9 mouse cellular contexts compared by ENCODE assay signal in genomic region chr6:91972201-91972646, GRCm38 (mm10). TPM values are rescaled to one million over a fixed set of nuclear protein-coding genes. Genes with fewer than 3 reads are reported as not detected.
DNase-seq lines count a peak whose midpoint lies in the region; ATAC-seq lines count a peak whose summit lies in the region.
"Had no signal": no experiment of that assay in that cellular context is flagged by ENCODE, and none has a peak within 500 bp of the region (broad histone marks: within the 10 kb centered on the region; RNA-seq: fewer than 3 reads in every experiment).

No protein-coding gene starts in this region.

- H3K9me3 ChIP-seq in heart, embryonic 14.5 days (ENCODE audit: control insufficient read depth, low read length): no peaks in the 10 kb centered on the region
- H3K9me3 ChIP-seq: embryonic facial prominence, embryonic 12.5 days had no signal

- H3K36me3 ChIP-seq in heart, embryonic 14.5 days (ENCODE audit: control insufficient read depth, insufficient read depth, low read length): no peaks in the 10 kb centered on the region
- H3K36me3 ChIP-seq: embryonic facial prominence, embryonic 12.5 days had no signal

- 35% methylated on average over 9 of the region's 9 CpGs for WGBS in heart, embryonic 14.5 days

- H3K4me2 ChIP-seq in heart, embryonic 14.5 days (ENCODE audit: low read length): no peak overlapping the region
- H3K4me2 ChIP-seq: embryonic facial prominence, embryonic 12.5 days had no signal

- no peak for ATAC-seq in cerebellum, adult (ENCODE audit: insufficient number of reproducible peaks, low FRiP score, low TSS enrichment)
- peak; percentile 88 for ATAC-seq in heart, embryonic 14.5 days (ENCODE audit: insufficient number of reproducible peaks, insufficient read depth, low FRiP score, low read depth)
- no peak for ATAC-seq in erythroblast, adult 5-6 weeks (replicated peaks; ENCODE audit: low FRiP score, poor library complexity, severe bottlenecking)

- H3K27me3 ChIP-seq in heart, embryonic 14.5 days (ENCODE audit: control insufficient read depth, insufficient read depth, low read length): peaks cover 3% of the 10 kb centered on the region; the same call in 1 of the 2 replicates

- H3K9ac ChIP-seq in heart, embryonic 14.5 days (ENCODE audit: low read length): no peak overlapping the region
- H3K9ac ChIP-seq: embryonic facial prominence, embryonic 12.5 days had no signal

- H3K4me3 ChIP-seq in heart, embryonic 14.5 days (ENCODE audit: control insufficient read depth in 1 of 2, insufficient read depth in 1 of 2, low read depth in 1 of 2, low read length in 2 of 2): no peak overlapping the region
- H3K4me3 ChIP-seq: embryonic facial prominence, embryonic 12.5 days had no signal

- H3K4me1 ChIP-seq in heart, embryonic 14.5 days (ENCODE audit: control insufficient read depth in 2 of 2, insufficient read depth in 2 of 2, low read length in 2 of 2): peaks cover 2 to 9% of the 10 kb centered on the region in 2 experiments; a peak in 3 of 4 replicates

- peak; percentile 29 to 33 for DNase-seq in cerebellum, postnatal 10 days
- peak; percentile 75 for DNase-seq in embryo, embryonic 10 days (ENCODE audit: low spot score)
- DNase-seq in kidney, postnatal 14 days: peak; percentile 87
- peak; percentile 82 to 94 for DNase-seq in lung, postnatal 4 days
- DNase-seq in yolk sac, embryonic 10.5 days (ENCODE audit: low spot score): peak; percentile 68

- H3K27ac ChIP-seq in heart, embryonic 14.5 days (replicated peaks in 1 of 2; ENCODE audit: control insufficient read depth in 1 of 2, insufficient read depth in 1 of 2, low read depth in 2 of 2, low read length in 2 of 2): peak overlapping the region; percentile 63 to 85

RNA-seq across cellular contexts. Expression of gene Fgd5, which starts 6.5 kb away (rescaled TPM):
- polyA plus RNA-seq in heart, embryonic 14.5 days (2014; fragmentation: Nextera tagmentation; extraction: Ambion mirVana): 9.0 and 12.2 TPM in 2 replicates
- total RNA-seq in erythroblast, adult 5-6 weeks (2015; ENCODE audit: low replicate concordance): not detected in 2 replicates
- total RNA-seq in erythroblast, adult 5-6 weeks (2017; ENCODE audit: low replicate concordance): 0.70 TPM in 1 of 2 replicates, not detected in the other

Comparison
In these comparisons a context has a peak if more than half of its experiments do, and no peak if none do; other contexts are left out.
1. DNase-seq: peak in every context shown above with its lines; median percentile 88 in lung, postnatal 4 days; 87 in kidney, postnatal 14 days; 75 in embryo, embryonic 10 days; 68 in yolk sac, embryonic 10.5 days; 31 in cerebellum, postnatal 10 days.